Mouse (Mus musculus) forebrain, embryonic 15.5 days (tissue): Measurements from ENCODE around the gene Hdac6. TPM values are rescaled to one million over a fixed set of nuclear protein-coding genes. Genes with fewer than 3 reads are reported as not detected.

Experiments
- ATAC-seq: fragments of 200-750 bp; cut with Nextera tagmentation; replicated peaks from 2 replicates; pipeline ENCODE4 v1.8.0; 2017; ENCODE audit warnings: mild to moderate bottlenecking, moderate TSS enrichment, moderate library complexity
- H3K27ac ChIP-seq: fragments of 300-500 bp; sonication (generic); replicated peaks from 2 replicates; pipeline ENCODE4 v1.5.1; 2015; ENCODE audit warnings: mild to moderate bottlenecking, inconsistent platforms
- H3K27me3 ChIP-seq: fragments of 300-500 bp; sonication (generic); 2 replicates; pipeline ENCODE4 v1.6.1; 2015; ENCODE audit warnings: inconsistent platforms
- H3K36me3 ChIP-seq: fragments of 300-500 bp; sonication (generic); 2 replicates; pipeline ENCODE4 v1.6.1; 2015; ENCODE audit warnings: mild to moderate bottlenecking, inconsistent platforms
- H3K4me1 ChIP-seq: fragments of 300-500 bp; sonication (generic); 2 replicates; pipeline ENCODE4 v1.6.1; 2015; ENCODE audit warnings: inconsistent platforms
- H3K4me2 ChIP-seq: fragments of 300-500 bp; sonication (generic); replicated peaks from 2 replicates; pipeline ENCODE4 v1.6.1; 2015; ENCODE audit warnings: mild to moderate bottlenecking, inconsistent platforms
- H3K4me3 ChIP-seq: fragments of 300-500 bp; sonication (generic); 2 replicates; pipeline ENCODE4 v1.5.1; 2015; ENCODE audit warnings: mild to moderate bottlenecking, inconsistent platforms
- H3K9ac ChIP-seq: fragments of 300-500 bp; sonication (generic); replicated peaks from 2 replicates; pipeline ENCODE4 v1.6.1; 2015; ENCODE audit warnings: mild to moderate bottlenecking, inconsistent platforms
- H3K9me3 ChIP-seq: fragments of 300-500 bp; sonication (generic); 2 replicates; pipeline ENCODE4 v1.6.1; 2016; ENCODE audit warnings: inconsistent platforms
- WGBS: fragments of 180-500 bp; shearing (Covaris S2); methylation state at CpG from one replicate; pipeline ENCODE4 v1.1.7; 2015; ENCODE audit warnings: mixed read lengths; 5-methylcytosine and 5-hydroxymethylcytosine counted together
- polyA plus RNA-seq: library from polyadenylated mRNA; unstranded; fragments of >200 nt; fragmentation: Nextera tagmentation; extraction: Ambion mirVana; gene quantifications from 2 replicates; pipeline ENCODE4 v1.2.1, GENCODE M21; 2015

Gene Hdac6
- polyA plus RNA-seq: 51.3 and 55.7 TPM in 2 replicates

DNA sequence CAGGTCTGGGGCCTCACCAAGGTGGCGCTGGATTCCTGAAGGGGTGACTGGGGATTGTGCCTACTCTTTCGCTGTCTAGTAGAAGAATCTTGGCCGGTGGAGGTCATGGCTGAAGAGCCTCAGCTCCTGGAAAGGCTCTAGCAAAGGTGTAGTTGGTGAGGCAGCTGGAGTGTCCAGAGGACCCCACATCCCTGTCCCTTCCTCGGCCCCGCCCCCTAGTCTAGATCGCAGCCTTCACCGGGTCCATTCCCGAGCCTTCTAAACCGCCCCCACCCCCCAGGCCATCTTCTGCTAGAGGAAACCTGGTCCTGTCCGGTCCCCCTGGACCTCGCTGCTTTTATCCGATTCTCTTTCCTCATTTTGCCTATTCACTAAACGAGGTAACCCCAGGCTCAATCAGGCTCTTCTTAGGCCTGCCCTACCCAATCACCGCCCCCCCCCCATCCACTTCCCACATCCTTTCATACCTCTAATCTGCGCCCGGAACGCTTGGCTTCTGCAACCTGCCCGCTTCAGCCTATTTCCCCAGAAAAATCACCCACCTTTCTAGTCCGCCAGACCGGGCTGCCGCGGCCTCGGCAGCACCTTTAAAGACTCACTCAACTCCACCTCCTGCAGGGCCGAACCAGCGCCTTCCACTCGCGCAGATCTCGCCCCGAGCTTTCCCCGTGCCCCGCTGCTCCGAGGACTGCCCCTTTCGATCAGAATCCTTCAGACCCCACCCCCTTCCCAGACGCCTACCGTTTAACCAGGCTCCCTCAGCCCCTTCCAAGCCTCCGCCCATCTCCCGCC lies at the start of gene Hdac6:
Gene Hdac6 (minus strand): TSS at position 782 of the 792 bp plus-strand sequence.
- Histone ChIP-seq H3K36me3 (no peaks in the 10 kb centered on the region), H3K27me3 (no peaks in the 10 kb centered on the region), H3K9me3 (no peaks in the 10 kb centered on the region), H3K4me3 (peak within 1 kb of the TSS; percentile 53), H3K4me1 (0 out of 2 replicates have a peak, but pooled peaks cover 4% of the 10 kb centered on the region), H3K4me2 (peak within 1 kb of the TSS; percentile 50), H3K9ac (peak within 1 kb of the TSS; percentile 58), H3K27ac (peak within 1 kb of the TSS; percentile 63)
- ATAC-seq: peak; percentile 60
- 23% methylated on average over 35 of the region's 37 CpGs for WGBS

DNA sequence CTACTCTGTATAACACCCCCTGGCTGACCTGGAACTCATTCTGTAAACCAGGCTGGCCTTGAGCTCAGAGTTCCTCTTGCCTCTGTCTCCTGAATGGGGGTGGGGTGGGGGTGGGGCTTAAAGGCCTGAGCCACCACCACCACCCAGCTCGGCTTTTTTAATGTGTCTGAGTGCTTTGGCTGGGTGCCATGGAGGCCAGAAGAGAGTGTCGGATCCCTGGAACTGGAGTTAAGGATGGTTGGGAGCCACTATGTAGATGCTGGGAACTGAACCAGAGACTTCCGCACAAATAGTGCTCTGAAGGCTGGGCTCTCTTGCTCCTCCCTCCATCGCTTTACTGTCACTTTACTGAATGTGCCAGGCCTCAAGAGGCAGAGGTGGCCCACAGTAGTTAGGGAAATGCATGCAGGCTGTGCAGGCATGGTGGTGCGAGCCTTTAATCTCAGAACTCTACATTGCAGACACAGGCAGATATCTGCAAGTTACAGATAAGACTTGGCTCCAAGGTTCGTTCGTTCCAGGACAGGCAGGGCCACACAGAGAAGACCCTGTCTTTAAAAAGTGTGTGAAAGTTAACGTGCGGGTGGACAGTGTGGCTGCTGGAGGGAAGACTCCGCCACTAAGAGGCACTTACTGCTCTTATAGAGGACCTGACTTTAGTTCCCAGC lies 45.5 kb upstream of the Hdac6 start:
- ATAC-seq: no peak
- no peak overlapping the region for H3K9ac ChIP-seq
- no peaks in the 10 kb centered on the region for H3K4me1 ChIP-seq
- H3K27ac ChIP-seq: no peak overlapping the region
- no peaks in the 10 kb centered on the region for H3K36me3 ChIP-seq
- no peaks in the 10 kb centered on the region for H3K9me3 ChIP-seq
- no peaks in the 10 kb centered on the region for H3K27me3 ChIP-seq
- WGBS: 76% methylated on average over 10 of the region's 10 CpGs
- H3K4me3 ChIP-seq: no peak overlapping the region
- H3K4me2 ChIP-seq: no peak overlapping the region

DNA sequence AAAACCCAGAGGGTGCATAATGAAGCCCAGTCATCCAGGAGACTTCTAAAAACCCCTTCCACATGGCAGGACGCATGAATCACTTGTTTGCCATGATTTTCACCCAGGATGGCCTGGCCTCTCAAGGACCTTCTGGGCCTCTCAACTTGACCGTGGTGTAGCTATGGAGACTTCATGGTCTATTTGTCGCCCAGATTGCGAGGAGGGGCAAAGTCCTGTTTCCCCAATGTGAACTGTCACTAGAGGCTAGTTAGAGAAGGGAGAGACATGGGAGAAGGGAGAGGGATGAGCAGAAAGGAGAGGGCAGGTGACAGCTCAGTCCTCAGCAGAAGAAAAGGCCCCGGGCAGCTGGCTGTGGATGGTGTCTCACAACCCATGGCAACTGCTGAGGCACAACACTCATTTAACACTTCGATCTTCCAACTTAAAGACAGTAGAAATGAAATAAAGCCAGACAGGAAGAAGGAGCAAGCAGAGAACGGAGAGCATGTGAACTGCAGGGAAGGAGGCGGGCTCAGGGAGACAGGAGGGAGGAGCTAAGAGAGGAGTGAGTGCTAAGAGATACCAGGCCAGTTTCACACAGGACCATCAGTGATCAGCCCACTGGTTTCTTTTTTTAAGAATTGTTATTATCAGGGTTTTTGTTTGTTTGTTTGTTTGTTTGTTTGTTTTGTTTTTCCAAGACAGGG lies 44.8 kb upstream of the Hdac6 start:
- WGBS: 65% methylated on average over 8 of the region's 8 CpGs
- no peak for ATAC-seq
- Histone ChIP-seq H3K4me1 (no peaks in the 10 kb centered on the region), H3K4me2 (no peak overlapping the region), H3K36me3 (no peaks in the 10 kb centered on the region), H3K9ac (no peak overlapping the region), H3K9me3 (no peaks in the 10 kb centered on the region), H3K27me3 (no peaks in the 10 kb centered on the region), H3K4me3 (no peak overlapping the region), H3K27ac (no peak overlapping the region)

DNA sequence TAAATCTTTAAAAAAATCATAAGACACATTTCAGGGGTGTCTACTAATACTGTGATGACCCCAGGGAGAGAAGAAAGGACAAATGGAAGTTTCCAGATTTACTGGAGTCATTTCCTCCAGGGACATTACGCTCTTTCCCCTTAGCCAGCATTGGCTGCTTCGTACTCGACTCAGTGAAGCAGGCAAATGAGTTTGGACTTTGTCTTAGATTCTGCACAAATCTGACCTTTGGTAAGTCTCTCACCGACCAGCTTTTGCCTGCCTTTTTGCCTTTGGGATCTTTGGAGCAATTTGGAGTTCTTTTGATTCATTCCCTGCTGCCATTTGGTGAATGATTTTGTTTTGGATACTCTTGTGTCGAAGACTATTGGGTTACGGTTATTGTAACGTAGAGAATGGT lies 33.7 kb upstream of the Hdac6 start:
- no peak overlapping the region for H3K27ac ChIP-seq
- no peak overlapping the region for H3K4me2 ChIP-seq
- ATAC-seq: no peak
- H3K27me3 ChIP-seq: no peaks in the 10 kb centered on the region
- no peak overlapping the region for H3K4me3 ChIP-seq
- no peak overlapping the region for H3K9ac ChIP-seq
- no peaks in the 10 kb centered on the region for H3K4me1 ChIP-seq
- no peaks in the 10 kb centered on the region for H3K36me3 ChIP-seq
- 84% methylated on average over 7 of the region's 7 CpGs for WGBS
- H3K9me3 ChIP-seq: no peaks in the 10 kb centered on the region

DNA sequence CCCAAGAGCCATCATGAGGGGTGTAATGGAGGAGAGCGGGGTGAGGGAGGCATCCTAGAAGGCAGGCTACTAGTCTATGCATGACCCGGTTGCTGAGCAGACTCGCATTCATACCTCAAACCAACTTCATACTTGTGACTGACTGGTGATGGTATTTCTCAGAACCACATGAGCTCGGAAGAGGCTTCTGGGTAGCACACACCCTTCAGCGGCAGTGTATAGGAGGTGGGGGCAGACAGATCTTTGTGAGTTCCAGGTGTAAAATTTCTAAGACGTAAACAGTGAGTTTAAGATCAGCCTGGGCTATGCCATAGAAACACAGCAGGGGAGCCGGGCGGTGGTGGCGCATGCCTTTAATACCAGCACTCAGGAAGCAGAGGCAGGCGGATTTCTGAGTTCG lies 30.2 kb upstream of the Hdac6 start, which contains the start of gene Gata1:
Gene Gata1 (minus strand): TSS at position 180 of the 400 bp plus-strand sequence.
- H3K36me3 ChIP-seq: no peaks in the 10 kb centered on the region
- no peaks in the 10 kb centered on the region for H3K4me1 ChIP-seq
- ATAC-seq: no peak
- no peak within 1 kb of the TSS for H3K4me3 ChIP-seq
- 90% methylated on average over 11 of the region's 11 CpGs for WGBS
- no peak within 1 kb of the TSS for H3K4me2 ChIP-seq
- no peak within 1 kb of the TSS for H3K9ac ChIP-seq
- no peak within 1 kb of the TSS for H3K27ac ChIP-seq
- H3K9me3 ChIP-seq: no peaks in the 10 kb centered on the region
- no peaks in the 10 kb centered on the region for H3K27me3 ChIP-seq

DNA sequence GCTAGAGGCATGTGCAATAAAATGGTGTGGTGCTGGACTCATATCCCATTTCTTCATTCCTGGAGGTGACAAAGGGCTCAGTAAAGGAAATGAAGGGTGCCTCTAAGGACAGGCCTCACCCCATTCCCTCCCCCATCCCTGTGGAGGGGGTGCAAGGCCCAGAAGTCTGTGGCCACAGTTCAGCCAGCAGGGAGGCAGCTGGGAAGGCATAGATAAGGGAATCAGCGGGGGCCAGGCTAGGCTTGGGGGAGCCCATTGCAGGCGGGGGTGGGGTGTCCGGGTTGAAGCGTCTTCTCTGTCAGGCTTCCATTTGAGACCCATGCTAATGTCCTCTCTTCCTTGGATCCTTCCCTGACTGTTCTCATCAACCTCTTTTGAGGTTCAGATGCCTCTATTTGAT lies 23.6 kb upstream of the Hdac6 start:
- 69% methylated on average over 4 of the region's 4 CpGs for WGBS
- ATAC-seq: no peak

DNA sequence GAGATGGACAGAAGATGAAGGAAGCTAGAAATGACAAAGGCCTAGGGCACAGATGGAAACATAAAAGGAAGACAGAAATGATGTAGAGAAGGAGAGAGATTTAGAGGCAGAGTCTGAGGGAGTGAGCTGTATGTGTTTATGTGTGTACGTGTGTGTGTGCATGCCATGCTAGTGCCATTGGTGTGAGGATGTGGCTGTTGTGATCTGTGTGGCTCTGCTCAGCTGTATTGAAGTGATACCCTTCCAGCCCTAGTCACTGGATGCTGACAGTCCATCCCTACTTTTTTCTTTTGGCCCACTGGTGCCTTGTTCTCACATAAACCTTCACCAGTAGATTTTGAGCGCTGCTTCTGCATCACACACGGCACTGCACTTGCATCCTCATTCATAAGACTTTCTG lies 21.2 kb upstream of the Hdac6 start:
- Histone ChIP-seq H3K27ac (no peak overlapping the region), H3K9ac (no peak overlapping the region), H3K27me3 (no peaks in the 10 kb centered on the region), H3K4me1 (no peaks in the 10 kb centered on the region), H3K9me3 (no peaks in the 10 kb centered on the region), H3K4me3 (no peak overlapping the region), H3K4me2 (no peak overlapping the region), H3K36me3 (no peaks in the 10 kb centered on the region)
- 91% methylated on average over 3 of the region's 3 CpGs for WGBS
- no peak for ATAC-seq

More for the DNA sequence above, 23.6 kb upstream of the Hdac6 start:
- Histone ChIP-seq H3K9ac (no peak overlapping the region), H3K4me3 (no peak overlapping the region), H3K9me3 (no peaks in the 10 kb centered on the region), H3K27me3 (no peaks in the 10 kb centered on the region), H3K27ac (no peak overlapping the region), H3K4me2 (no peak overlapping the region), H3K36me3 (no peaks in the 10 kb centered on the region), H3K4me1 (no peaks in the 10 kb centered on the region)

DNA sequence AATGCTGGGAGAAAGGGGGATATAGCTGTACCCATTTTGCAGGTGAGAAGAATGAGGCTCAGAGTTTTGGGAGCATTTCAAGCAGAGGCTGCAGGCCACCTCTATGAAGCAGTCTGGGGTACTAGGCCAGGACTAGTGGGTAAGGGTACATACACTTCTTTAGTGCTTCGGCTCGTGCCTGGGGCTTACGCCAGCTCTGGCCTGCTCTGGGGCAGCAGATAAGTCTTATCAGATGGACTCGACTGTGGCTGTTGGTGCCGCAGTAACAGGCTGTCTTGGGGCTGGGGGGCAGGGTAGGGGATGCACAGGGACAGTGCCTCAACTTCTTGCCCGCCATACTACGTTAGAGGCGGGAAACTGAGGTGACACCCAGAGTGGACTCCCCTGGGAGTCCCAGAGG lies 20.5 kb upstream of the Hdac6 start:
- ATAC-seq: no peak
- no peaks in the 10 kb centered on the region for H3K36me3 ChIP-seq
- no peak overlapping the region for H3K4me3 ChIP-seq
- H3K27ac ChIP-seq: no peak overlapping the region
- no peaks in the 10 kb centered on the region for H3K4me1 ChIP-seq
- no peaks in the 10 kb centered on the region for H3K27me3 ChIP-seq
- H3K9me3 ChIP-seq: no peaks in the 10 kb centered on the region
- WGBS: 94% methylated on average over 8 of the region's 8 CpGs
- H3K4me2 ChIP-seq: no peak overlapping the region
- H3K9ac ChIP-seq: no peak overlapping the region

DNA sequence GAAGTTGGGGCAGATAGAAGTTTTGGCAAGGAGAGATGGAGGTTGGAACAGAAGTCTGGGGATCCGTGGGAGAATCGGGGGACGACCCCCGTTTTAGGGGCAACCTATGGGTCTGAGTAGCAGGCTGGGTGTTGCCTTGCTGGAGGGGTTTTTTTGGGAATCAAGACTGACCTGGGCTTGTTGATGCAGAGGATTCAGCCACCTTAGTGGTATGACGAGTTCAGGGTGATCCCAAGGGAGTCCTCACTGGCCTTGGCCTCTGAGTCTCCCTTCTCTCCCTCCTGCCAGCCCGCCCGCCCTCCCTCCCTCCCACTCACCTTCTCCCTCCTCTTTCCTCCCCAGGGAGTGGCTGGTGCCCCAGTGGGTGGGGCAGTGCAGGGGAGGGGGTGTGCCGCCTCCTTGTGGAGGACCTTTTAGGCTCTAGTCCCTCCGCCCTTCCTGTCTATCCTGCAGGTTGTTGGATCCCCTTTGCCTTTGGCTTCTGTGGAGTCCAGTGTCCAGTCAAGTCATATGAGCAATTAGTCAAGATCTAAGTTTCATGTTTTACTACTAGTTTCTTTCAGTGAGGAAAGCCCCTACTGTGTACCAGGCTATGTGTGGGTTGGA lies 20.0 kb upstream of the Hdac6 start:
- H3K9me3 ChIP-seq: no peaks in the 10 kb centered on the region
- H3K4me3 ChIP-seq: no peak overlapping the region
- H3K4me1 ChIP-seq: no peaks in the 10 kb centered on the region
- H3K27me3 ChIP-seq: no peaks in the 10 kb centered on the region
- H3K27ac ChIP-seq: no peak overlapping the region
- H3K9ac ChIP-seq: no peak overlapping the region
- ATAC-seq: no peak
- H3K36me3 ChIP-seq: no peaks in the 10 kb centered on the region
- H3K4me2 ChIP-seq: no peak overlapping the region
- WGBS: 87% methylated on average over 6 of the region's 9 CpGs

DNA sequence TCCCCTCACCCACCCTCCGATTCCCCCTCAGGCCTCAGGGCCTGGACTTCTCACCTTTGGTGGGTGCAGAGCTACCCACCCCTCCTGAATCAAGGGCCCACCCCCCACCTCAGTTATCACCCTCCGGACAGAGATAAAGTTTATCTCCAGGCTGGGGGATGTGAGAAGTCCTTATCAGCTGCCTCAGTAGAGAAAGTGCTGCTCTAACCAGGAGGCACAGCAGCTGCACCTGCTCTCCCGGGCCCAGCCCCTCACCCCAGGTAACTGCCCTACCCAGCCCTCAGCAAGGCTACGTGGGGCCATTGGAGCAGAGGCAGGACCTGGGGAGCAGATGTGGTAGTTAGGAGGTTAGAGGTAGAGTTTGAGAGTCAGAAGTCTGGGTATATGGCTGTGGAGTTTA lies 18.5 kb upstream of the Hdac6 start:
- Histone ChIP-seq H3K4me2 (no peak overlapping the region), H3K4me1 (no peaks in the 10 kb centered on the region), H3K27me3 (no peaks in the 10 kb centered on the region), H3K9ac (no peak overlapping the region), H3K27ac (no peak overlapping the region), H3K4me3 (no peak overlapping the region), H3K36me3 (no peaks in the 10 kb centered on the region), H3K9me3 (no peaks in the 10 kb centered on the region)
- 86% methylated on average over 4 of the region's 4 CpGs for WGBS
- ATAC-seq: no peak

DNA sequence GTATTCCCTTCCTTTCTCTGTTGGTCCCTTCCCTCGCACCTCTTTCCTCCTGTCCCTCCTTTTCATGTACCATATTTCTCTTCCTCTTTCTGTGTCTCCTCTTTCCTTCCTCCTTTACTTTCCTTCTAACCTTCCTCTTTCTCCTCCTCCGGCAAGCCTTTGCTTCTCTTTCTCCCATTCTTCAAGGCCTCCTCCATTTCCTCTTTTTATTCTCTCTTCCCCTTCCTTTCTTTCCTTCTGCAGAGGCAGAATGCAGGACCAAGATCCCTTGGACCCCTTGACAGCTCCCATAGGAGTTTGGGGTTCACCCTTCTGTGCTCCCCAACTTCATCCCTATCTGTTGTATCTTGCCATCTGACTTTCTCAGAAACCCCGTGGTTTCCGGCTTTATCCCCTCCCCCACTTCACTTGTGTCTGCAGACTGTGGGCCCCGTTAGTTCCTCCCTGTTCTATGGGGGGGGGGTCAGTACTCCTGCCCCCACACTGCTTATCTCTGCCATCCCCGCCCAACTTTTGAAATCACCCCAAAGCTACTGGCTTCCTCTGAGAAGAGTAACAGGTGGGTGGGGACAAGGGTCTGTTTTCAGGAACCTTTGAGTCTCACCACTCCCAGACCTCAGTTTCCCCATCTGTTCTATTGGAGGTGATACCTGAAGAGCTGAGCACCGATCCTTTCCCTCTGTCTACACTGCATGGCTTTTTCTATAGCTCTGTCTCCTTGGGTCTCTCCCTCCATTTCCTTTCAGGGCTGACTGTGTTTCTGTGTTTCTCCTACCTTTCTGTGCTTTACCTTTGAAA lies 16.3 kb upstream of the Hdac6 start:
- Histone ChIP-seq H3K27me3 (no peaks in the 10 kb centered on the region), H3K36me3 (no peaks in the 10 kb centered on the region), H3K4me3 (no peak overlapping the region), H3K4me2 (no peak overlapping the region), H3K27ac (no peak overlapping the region), H3K9ac (no peak overlapping the region), H3K4me1 (no peaks in the 10 kb centered on the region), H3K9me3 (no peaks in the 10 kb centered on the region)
- no peak for ATAC-seq
- 84% methylated on average over 7 of the region's 7 CpGs for WGBS
